Mouse (Mus musculus) CD4-positive helper T cell, adult 2 months (primary cell): ENCODE data around the gene Camkv.

Source experiments
- DNase-seq: peaks from one replicate; pipeline ENCODE4 v3.0.0-alpha.2; 2012; ENCODE audit warnings: low read depth, missing footprints, low spot score

Gene Camkv

GRCm38 (mm10) chr9:107987950-107988349 is 52.5 kb downstream of the Camkv start:
- DNase-seq: no peak

GRCm38 (mm10) chr9:107992197-107992596 is 56.7 kb downstream of the Camkv start, which contains the start of gene Cdhr4:
Cdhr4 (plus strand) TSS chr9:107992497.
- no peak for DNase-seq

GRCm38 (mm10) chr9:107993013-107993412 is 57.5 kb downstream of the Camkv start:
- DNase-seq: no peak

- DNase-seq: peak; percentile 34
Observed at GRCm38 (mm10) chr9:107994464-107994863, 59.0 kb downstream of the Camkv start.

- no peak for DNase-seq
Observed at GRCm38 (mm10) chr9:107995513-107995912, 60.0 kb downstream of the Camkv start.

- no peak for DNase-seq
Observed at GRCm38 (mm10) chr9:107996049-107996448, 60.6 kb downstream of the Camkv start, which contains the start of gene Gm20662. Gm20662 (plus strand) TSS chr9:107996349.
